Mouse (Mus musculus): Measurements from ENCODE around the gene Kif23. TPM values are rescaled to one million over a fixed set of nuclear protein-coding genes. Genes with fewer than 3 reads are reported as not detected.

Gene Kif23
- total RNA-seq, 2 experiments from 2014 or later: 67.1 to 131 TPM

- ATAC-seq (replicated peaks; ENCODE audit: low FRiP score, poor library complexity, severe bottlenecking): no peak
Observed at GRCm38 (mm10) chr9:61908341-61908740, 38.2 kb downstream of the Kif23 start.

GRCm38 (mm10) chr9:61907621-61908295 is 38.8 kb downstream of the Kif23 start:
- no peak for ATAC-seq (replicated peaks; ENCODE audit: low FRiP score, poor library complexity, severe bottlenecking)

GRCm38 (mm10) chr9:61906912-61907311 is 39.7 kb downstream of the Kif23 start:
- ATAC-seq (replicated peaks; ENCODE audit: low FRiP score, poor library complexity, severe bottlenecking): peak; percentile 75

GRCm38 (mm10) chr9:61905576-61905975 is 41.0 kb downstream of the Kif23 start:
- no peak for ATAC-seq (replicated peaks; ENCODE audit: low FRiP score, poor library complexity, severe bottlenecking)

- no peak for ATAC-seq (replicated peaks; ENCODE audit: low FRiP score, poor library complexity, severe bottlenecking)
Observed at GRCm38 (mm10) chr9:61904201-61904600, 42.4 kb downstream of the Kif23 start.

- no peak for ATAC-seq (replicated peaks; ENCODE audit: low FRiP score, poor library complexity, severe bottlenecking)
Observed at GRCm38 (mm10) chr9:61902445-61902844, 44.1 kb downstream of the Kif23 start.

GRCm38 (mm10) chr9:61901574-61901973 is 45.0 kb downstream of the Kif23 start:
- no peak for ATAC-seq (replicated peaks; ENCODE audit: low FRiP score, poor library complexity, severe bottlenecking)

GRCm38 (mm10) chr9:61899804-61900203 is 46.8 kb downstream of the Kif23 start:
- peak; percentile 83 for ATAC-seq (replicated peaks; ENCODE audit: low FRiP score, poor library complexity, severe bottlenecking)

GRCm38 (mm10) chr9:61898401-61898800 is 48.2 kb downstream of the Kif23 start:
- ATAC-seq (replicated peaks; ENCODE audit: low FRiP score, poor library complexity, severe bottlenecking): 0 out of 2 replicates have a peak, but pooled peaks have one; percentile 48

- ATAC-seq (replicated peaks; ENCODE audit: low FRiP score, poor library complexity, severe bottlenecking): no peak
Observed at GRCm38 (mm10) chr9:61895014-61895413, 51.6 kb downstream of the Kif23 start.

GRCm38 (mm10) chr9:61889855-61890254 is 56.7 kb downstream of the Kif23 start:
- ATAC-seq (replicated peaks; ENCODE audit: low FRiP score, poor library complexity, severe bottlenecking): no peak

GRCm38 (mm10) chr9:61887661-61888379 is 58.8 kb downstream of the Kif23 start:
- no peak for ATAC-seq (replicated peaks; ENCODE audit: low FRiP score, poor library complexity, severe bottlenecking)

- no peak for ATAC-seq (replicated peaks; ENCODE audit: low FRiP score, poor library complexity, severe bottlenecking)
Observed at GRCm38 (mm10) chr9:61885964-61886363, 60.6 kb downstream of the Kif23 start.

- no peak for ATAC-seq (replicated peaks; ENCODE audit: low FRiP score, poor library complexity, severe bottlenecking)
Observed at GRCm38 (mm10) chr9:61884936-61885335, 61.6 kb downstream of the Kif23 start.

GRCm38 (mm10) chr9:61884375-61884774 is 62.2 kb downstream of the Kif23 start:
- no peak for ATAC-seq (replicated peaks; ENCODE audit: low FRiP score, poor library complexity, severe bottlenecking)

- no peak for ATAC-seq (replicated peaks; ENCODE audit: low FRiP score, poor library complexity, severe bottlenecking)
Observed at GRCm38 (mm10) chr9:61882179-61882578, 64.4 kb downstream of the Kif23 start.

- no peak for ATAC-seq (replicated peaks; ENCODE audit: low FRiP score, poor library complexity, severe bottlenecking)
Observed at GRCm38 (mm10) chr9:61878889-61879288, 67.7 kb downstream of the Kif23 start.

- no peak for ATAC-seq (replicated peaks; ENCODE audit: low FRiP score, poor library complexity, severe bottlenecking)
Observed at GRCm38 (mm10) chr9:61877373-61878112, 69.0 kb downstream of the Kif23 start.

GRCm38 (mm10) chr9:61873325-61873724 is 73.2 kb downstream of the Kif23 start:
- no peak for ATAC-seq (replicated peaks; ENCODE audit: low FRiP score, poor library complexity, severe bottlenecking)

- ATAC-seq (replicated peaks; ENCODE audit: low FRiP score, poor library complexity, severe bottlenecking): no peak
Observed at GRCm38 (mm10) chr9:61872246-61872941, 74.2 kb downstream of the Kif23 start.
